Mouse (Mus musculus): ENCODE measurements at regions not wholly inside any gene's neighbourhood (a gene's known extent, or its start where the extent isn't known, plus 50 kb on each side); places are given as distances from the start of the nearest gene placed in this dataset.

- Histone ChIP-seq H3K4me3 (ENCODE audit: control insufficient read depth in 1 of 2, insufficient read depth in 1 of 2, low read depth in 2 of 2, low read length in 2 of 2) (no peak overlapping the region), H3K79me2 (ENCODE audit: control insufficient read depth, insufficient read depth, low read length, poor library complexity) (no peaks in the 10 kb centered on the region), H3K9me3 (replicated peaks; ENCODE audit: insufficient read depth, low read length) (no peaks in the 10 kb centered on the region), H3K4me1 (ENCODE audit: control insufficient read depth in 1 of 2, insufficient read depth in 2 of 2, low read length in 2 of 2) (no peaks in the 10 kb centered on the region), H3K27me3 (ENCODE audit: control insufficient read depth in 1 of 2, insufficient read depth in 2 of 2, low read length in 2 of 2) (no peaks in the 10 kb centered on the region), H3K36me3 (ENCODE audit: control insufficient read depth in 1 of 2, insufficient read depth in 2 of 2, low read length in 2 of 2) (no peaks in the 10 kb centered on the region), H3K9ac (ENCODE audit: control insufficient read depth, low read depth, low read length, poor library complexity, severe bottlenecking) (no peak overlapping the region), H3K27ac (ENCODE audit: control insufficient read depth, low read depth, low read length) (no peak overlapping the region)
- no peak for DNase-seq (ENCODE audit: low read depth, low spot score)
- TF ChIP-seq TBP (IDR thresholded peaks at IDR 0.05; ENCODE audit: low read depth, low read length) (no peak), MEF2A (IDR thresholded peaks at IDR 0.05; ENCODE audit: extremely low read depth, insufficient replicate concordance, low read depth, low read length, poor library complexity, severe bottlenecking) (no peak), POLR2A (IDR thresholded peaks at IDR 0.05; ENCODE audit: control insufficient read depth in 1 of 2, insufficient read depth in 1 of 2, low read depth in 1 of 2, low read length in 2 of 2, poor library complexity in 1 of 2) (no peak), JUND (IDR thresholded peaks at IDR 0.05; ENCODE audit: low read depth, low read length) (no peak), TCF12 (IDR thresholded peaks at IDR 0.05; ENCODE audit: low read depth, low read length) (no peak), SIN3A (IDR thresholded peaks at IDR 0.05; ENCODE audit: low read length) (no peak), ETS1 (IDR thresholded peaks at IDR 0.05; ENCODE audit: low read depth, low read length) (no peak), ZNF384 (IDR thresholded peaks at IDR 0.05; ENCODE audit: low read depth, low read length) (no peak), MAFK (IDR thresholded peaks at IDR 0.05; ENCODE audit: borderline replicate concordance, low read depth, low read length) (no peak), CHD2 (IDR thresholded peaks at IDR 0.05; ENCODE audit: low read length) (no peak), MXI1 (IDR thresholded peaks at IDR 0.05; ENCODE audit: low read depth, low read length) (no peak), BHLHE40 (IDR thresholded peaks at IDR 0.05; ENCODE audit: borderline replicate concordance, low read depth, low read length) (no peak), NRF1 (IDR thresholded peaks at IDR 0.05; ENCODE audit: insufficient read depth, low read depth, low read length, poor library complexity, severe bottlenecking) (no peak), USF2 (IDR thresholded peaks at IDR 0.05; ENCODE audit: borderline replicate concordance in 1 of 2, insufficient read depth in 1 of 2, low read depth in 1 of 2, low read length in 2 of 2) (no peak), MAX (IDR thresholded peaks at IDR 0.05; ENCODE audit: low read length) (no peak), POLR2AphosphoS2 (IDR thresholded peaks at IDR 0.05; ENCODE audit: low read length) (no peak), ZMIZ1 (IDR thresholded peaks at IDR 0.05; ENCODE audit: low read depth, low read length) (no peak), ZKSCAN1 (IDR thresholded peaks at IDR 0.05; ENCODE audit: low read depth, low read length) (no peak), USF1 (IDR thresholded peaks at IDR 0.05; ENCODE audit: low read depth, low read length) (no peak)
Measured at GRCm38 (mm10) chr16:89648651-89649050, 77.7 kb upstream of the Krtap11-1 start.

GRCm38 (mm10) chr16:89633917-89634601 is 63.1 kb upstream of the Krtap11-1 start:
- no peak overlapping the region for H3K4me3 ChIP-seq (ENCODE audit: control insufficient read depth in 1 of 2, insufficient read depth in 1 of 2, low read depth in 2 of 2, low read length in 2 of 2)
- H3K27me3 ChIP-seq (ENCODE audit: control insufficient read depth in 1 of 2, insufficient read depth in 2 of 2, low read length in 2 of 2), result no peaks in the 10 kb centered on the region
- no peaks in the 10 kb centered on the region for H3K79me2 ChIP-seq (ENCODE audit: control insufficient read depth, insufficient read depth, low read length, poor library complexity)
- TF ChIP-seq ETS1 (IDR thresholded peaks at IDR 0.05; ENCODE audit: low read depth, low read length) (no peak), ZC3H11A (IDR thresholded peaks at IDR 0.05; ENCODE audit: low read depth, low read length) (no peak), RCOR1 (IDR thresholded peaks at IDR 0.05; ENCODE audit: low read depth, low read length) (no peak), SMC3 (IDR thresholded peaks at IDR 0.05; ENCODE audit: low read depth, low read length) (no peak), POLR2AphosphoS2 (IDR thresholded peaks at IDR 0.05; ENCODE audit: low read length) (no peak), MAZ (IDR thresholded peaks at IDR 0.05; ENCODE audit: low read depth, low read length) (no peak), UBTF (IDR thresholded peaks at IDR 0.05; ENCODE audit: borderline replicate concordance, insufficient read depth, low read depth, low read length) (no peak), MYC (IDR thresholded peaks at IDR 0.05; ENCODE audit: low read depth, low read length) (no peak), TCF12 (IDR thresholded peaks at IDR 0.05; ENCODE audit: low read depth, low read length) (no peak), ZKSCAN1 (IDR thresholded peaks at IDR 0.05; ENCODE audit: low read depth, low read length) (no peak), TAL1 (IDR thresholded peaks at IDR 0.05; ENCODE audit: low read length) (no peak), CHD1 (IDR thresholded peaks at IDR 0.05; ENCODE audit: low read depth, low read length) (no peak), RAD21 (IDR thresholded peaks at IDR 0.05; ENCODE audit: low read depth, low read length) (no peak), ELF1 (IDR thresholded peaks at IDR 0.05; ENCODE audit: low read depth, low read length) (no peak), POLR2A (IDR thresholded peaks at IDR 0.05; ENCODE audit: control insufficient read depth in 1 of 2, insufficient read depth in 1 of 2, low read depth in 1 of 2, low read length in 2 of 2, poor library complexity in 1 of 2) (no peak), EP300 (IDR thresholded peaks at IDR 0.05; ENCODE audit: low read depth in 1 of 2, low read length in 2 of 2) (no peak), NRF1 (IDR thresholded peaks at IDR 0.05; ENCODE audit: insufficient read depth, low read depth, low read length, poor library complexity, severe bottlenecking) (no peak), MAX (IDR thresholded peaks at IDR 0.05; ENCODE audit: low read length) (no peak)
- no peak overlapping the region for H3K9ac ChIP-seq (ENCODE audit: control insufficient read depth, low read depth, low read length, poor library complexity, severe bottlenecking)
- H3K36me3 ChIP-seq (ENCODE audit: control insufficient read depth in 1 of 2, insufficient read depth in 2 of 2, low read length in 2 of 2), result no peaks in the 10 kb centered on the region
- no peaks in the 10 kb centered on the region for H3K9me3 ChIP-seq (replicated peaks; ENCODE audit: insufficient read depth, low read length)
- H3K27ac ChIP-seq (ENCODE audit: control insufficient read depth, low read depth, low read length), result no peak overlapping the region
- DNase-seq (ENCODE audit: low read depth, low spot score), result no peak
- H3K4me1 ChIP-seq (ENCODE audit: control insufficient read depth in 1 of 2, insufficient read depth in 2 of 2, low read length in 2 of 2), result no peaks in the 10 kb centered on the region

All from MEL (cell line).